8 mouse cellular contexts compared by ENCODE assay signal in genomic region chr19:45648469-45648868, GRCm38 (mm10). TPM values are rescaled to one million over a fixed set of nuclear protein-coding genes. Genes with fewer than 3 reads are reported as not detected.
DNase-seq lines count a peak whose midpoint lies in the region; ATAC-seq and TF ChIP-seq lines count a peak whose summit lies in the region.
"Not testable (repeated sequence)": the region's sequence is repeated elsewhere in the genome, so short reads cannot be mapped to it uniquely, and the experiment has no call there.

No protein-coding gene starts in this region.

- not testable (repeated sequence) for H3K4me3 ChIP-seq in ES-E14 (ENCODE audit: insufficient read depth in 1 of 2, low read depth in 1 of 2, low read length in 2 of 2, poor library complexity in 1 of 2, severe bottlenecking in 1 of 2); embryonic facial prominence, embryonic 15.5 days (replicated peaks); heart, embryonic 15.5 days; hindbrain, postnatal 0 days (ENCODE audit: low read length); kidney, embryonic 15.5 days (replicated peaks); limb, embryonic 15.5 days; midbrain, embryonic 11.5 days (ENCODE audit: low read depth, low read length); stomach, embryonic 16.5 days (replicated peaks; ENCODE audit: low read length)

- WGBS in embryonic facial prominence, embryonic 15.5 days, result 94% methylated on average over 6 of the region's 6 CpGs
- 91% methylated on average over 6 of the region's 6 CpGs for WGBS in heart, embryonic 15.5 days
- WGBS in hindbrain, postnatal 0 days, result 93% methylated on average over 6 of the region's 6 CpGs
- WGBS in kidney, embryonic 15.5 days, result 95% methylated on average over 6 of the region's 6 CpGs
- 89% methylated on average over 6 of the region's 6 CpGs for WGBS in limb, embryonic 15.5 days
- WGBS in midbrain, embryonic 11.5 days, result 92% methylated on average over 6 of the region's 6 CpGs
- 94% methylated on average over 6 of the region's 6 CpGs for WGBS in stomach, embryonic 16.5 days

- H3K9me3 ChIP-seq in ES-E14 (ENCODE audit: control insufficient read depth, insufficient read depth, low read depth, low read length); embryonic facial prominence, embryonic 15.5 days (replicated peaks); heart, embryonic 15.5 days (replicated peaks); hindbrain, postnatal 0 days (ENCODE audit: low read length); kidney, embryonic 15.5 days (replicated peaks); limb, embryonic 15.5 days; midbrain, embryonic 11.5 days (ENCODE audit: control insufficient read depth, low read length); stomach, embryonic 16.5 days (replicated peaks; ENCODE audit: control insufficient read depth, low read length): not testable (repeated sequence)

- not testable (repeated sequence) for TF ChIP-seq CTCF in hindbrain, postnatal 0 days (IDR thresholded peaks at IDR 0.05; ENCODE audit: low read depth)

- not testable (repeated sequence) for H3K9ac ChIP-seq in ES-E14 (ENCODE audit: insufficient read depth, low read depth, low read length, poor library complexity, severe bottlenecking); embryonic facial prominence, embryonic 15.5 days; heart, embryonic 15.5 days; hindbrain, postnatal 0 days (replicated peaks; ENCODE audit: low read length); kidney, embryonic 15.5 days; limb, embryonic 15.5 days; midbrain, embryonic 11.5 days (ENCODE audit: low read length); stomach, embryonic 16.5 days (ENCODE audit: low read length)

- not testable (repeated sequence) for H3K27me3 ChIP-seq in embryonic facial prominence, embryonic 15.5 days; heart, embryonic 15.5 days; hindbrain, postnatal 0 days (ENCODE audit: insufficient read depth, low read length); kidney, embryonic 15.5 days; limb, embryonic 15.5 days; midbrain, embryonic 11.5 days (ENCODE audit: control insufficient read depth, insufficient read depth, low read length); stomach, embryonic 16.5 days (ENCODE audit: control insufficient read depth, insufficient read depth, low read length)

- H3K4me2 ChIP-seq in embryonic facial prominence, embryonic 15.5 days (replicated peaks); heart, embryonic 15.5 days; hindbrain, postnatal 0 days (ENCODE audit: low read depth, low read length); kidney, embryonic 15.5 days; limb, embryonic 15.5 days; midbrain, embryonic 11.5 days; stomach, embryonic 16.5 days (ENCODE audit: low read depth, low read length): not testable (repeated sequence)

- in situ Hi-C loops in ES-E14 (cut with MboI; ENCODE audit: low sequenced_read_pairs in 2 of 2, unreplicated experiment in 2 of 2), result not testable (repeated sequence)

- ATAC-seq in embryonic facial prominence, embryonic 15.5 days (ENCODE audit: insufficient number of reproducible peaks, low FRiP score, low TSS enrichment, low read depth), result 0 out of 2 replicates have a peak, but pooled peaks have one; percentile 64
- 0 out of 2 replicates have a peak, but pooled peaks have one; percentile 57 for ATAC-seq in heart, embryonic 15.5 days (replicated peaks; ENCODE audit: insufficient number of reproducible peaks, insufficient read depth, low FRiP score, low read depth)
- ATAC-seq in hindbrain, postnatal 0 days, result peak; percentile 59; the same call in 1 of the 2 replicates
- 0 out of 2 replicates have a peak, but pooled peaks have one; percentile 54 for ATAC-seq in kidney, embryonic 15.5 days (replicated peaks; ENCODE audit: low FRiP score)
- 0 out of 2 replicates have a peak, but pooled peaks have one; percentile 74 for ATAC-seq in limb, embryonic 15.5 days (ENCODE audit: insufficient number of reproducible peaks, low FRiP score, low TSS enrichment, low read depth)
- not testable (repeated sequence) for ATAC-seq in midbrain, embryonic 11.5 days (ENCODE audit: low FRiP score)
- peak; percentile 68; the same call in 1 of the 2 replicates for ATAC-seq in stomach, embryonic 16.5 days (ENCODE audit: insufficient read depth, low FRiP score)

- not testable (repeated sequence) for H3K4me1 ChIP-seq in ES-E14 (ENCODE audit: control insufficient read depth in 2 of 2, insufficient read depth in 2 of 2, low read length in 2 of 2, poor library complexity in 1 of 2); hindbrain, postnatal 0 days (ENCODE audit: insufficient read depth, low read length); midbrain, embryonic 11.5 days (ENCODE audit: control insufficient read depth, insufficient read depth, low read length)
- peaks cover 27% of the 10 kb centered on the region for H3K4me1 ChIP-seq in embryonic facial prominence, embryonic 15.5 days
- peaks cover 30% of the 10 kb centered on the region for H3K4me1 ChIP-seq in heart, embryonic 15.5 days (replicated peaks)
- H3K4me1 ChIP-seq in kidney, embryonic 15.5 days, result peaks cover 51% of the 10 kb centered on the region
- peaks cover 20% of the 10 kb centered on the region for H3K4me1 ChIP-seq in limb, embryonic 15.5 days
- H3K4me1 ChIP-seq in stomach, embryonic 16.5 days (ENCODE audit: control insufficient read depth, insufficient read depth, low read length), result peaks cover 14% of the 10 kb centered on the region

- not testable (repeated sequence) for H3K36me3 ChIP-seq in ES-E14 (ENCODE audit: control insufficient read depth, insufficient read depth, low read length, poor library complexity, severe bottlenecking); embryonic facial prominence, embryonic 15.5 days; heart, embryonic 15.5 days; hindbrain, postnatal 0 days (ENCODE audit: insufficient read depth, low read length); kidney, embryonic 15.5 days; limb, embryonic 15.5 days; midbrain, embryonic 11.5 days (ENCODE audit: control insufficient read depth, insufficient read depth, low read length); stomach, embryonic 16.5 days (ENCODE audit: control insufficient read depth, insufficient read depth, low read length)

- DNase-seq in ES-E14 (ENCODE audit: low read depth, low spot score); hindbrain, postnatal 0 days (ENCODE audit: low spot score): not testable (repeated sequence)
- peak; percentile 19 for DNase-seq in midbrain, embryonic 11.5 days (ENCODE audit: low spot score, missing footprints)

- H3K27ac ChIP-seq in ES-E14 (ENCODE audit: insufficient read depth, low read depth, low read length, poor library complexity, severe bottlenecking); embryonic facial prominence, embryonic 15.5 days (replicated peaks); heart, embryonic 15.5 days; hindbrain, postnatal 0 days; kidney, embryonic 15.5 days; limb, embryonic 15.5 days; midbrain, embryonic 11.5 days (ENCODE audit: low read depth, low read length); stomach, embryonic 16.5 days (ENCODE audit: low read length): not testable (repeated sequence)

TF ChIP-seq in ES-E14, 5 proteins besides CTCF, POLR2A, EP300 and RAD21:
- TF ChIP-seq ZNF384 (IDR thresholded peaks at IDR 0.05; ENCODE audit: low read depth, low read length), result 0 out of 2 replicates have a peak, but pooled peaks have one; percentile 16
TF ChIP-seq in ES-E14: peak in this region for 1; not testable (repeated sequence) for 4.

RNA-seq across cellular contexts. Expression of gene Fbxw4, which starts 11.6 kb away (rescaled TPM):
- total RNA-seq in ES-E14 (2012; rRNA removed), result 6.0 and 6.3 TPM in 2 replicates
- 6.0 and 6.2 TPM in 2 replicates for polyA plus RNA-seq in embryonic facial prominence, embryonic 15.5 days (2015; fragmentation: Nextera tagmentation; extraction: Ambion mirVana)
- polyA plus RNA-seq in heart, embryonic 15.5 days (2015; fragmentation: Nextera tagmentation; extraction: Ambion mirVana), result 3.5 and 7.7 TPM in 2 replicates
- total RNA-seq in hindbrain, postnatal 0 days (2014; rRNA removed), result 65.3 and 77.0 TPM in 2 replicates
- 5.3 and 5.4 TPM in 2 replicates for polyA plus RNA-seq in hindbrain, postnatal 0 days (2015; fragmentation: Nextera tagmentation; extraction: Ambion mirVana)
- 6.3 and 6.7 TPM in 2 replicates for polyA plus RNA-seq in kidney, embryonic 15.5 days (2015; fragmentation: Nextera tagmentation; extraction: Ambion mirVana)
- 4.2 and 4.3 TPM in 2 replicates for polyA plus RNA-seq in limb, embryonic 15.5 days (2015; fragmentation: Nextera tagmentation; extraction: Ambion mirVana)
- 2.4 and 3.2 TPM in 2 replicates for polyA plus RNA-seq in midbrain, embryonic 11.5 days (2014; fragmentation: Nextera tagmentation; extraction: Ambion mirVana)
- polyA plus RNA-seq in stomach, embryonic 16.5 days (2015; fragmentation: Nextera tagmentation; extraction: Ambion mirVana), result 2.8 and 5.4 TPM in 2 replicates
